Mouse (Mus musculus): ENCODE data around the gene Cuta. TPM values are rescaled to one million over a fixed set of nuclear protein-coding genes. Genes with fewer than 3 reads are reported as not detected.
"Not testable (repeated sequence)": the region's sequence is repeated elsewhere in the genome, so short reads cannot be mapped to it uniquely, and the experiment has no call there.

Cuta gene
- polyA plus RNA-seq, 1 experiment: 169 TPM

GRCm38 (mm10) chr17:26918343-26918742 lies 21.0 kb downstream of the Cuta start:
- peak overlapping the region; percentile 77 for H3K4me2 ChIP-seq (ENCODE audit: low read depth)
- peak overlapping the region; percentile 52 for H3K4me3 ChIP-seq
- H3K79me2 ChIP-seq (ENCODE audit: control insufficient read depth, insufficient read depth): peaks cover 30% of the 10 kb centered on the region
- H3K27me3 ChIP-seq (ENCODE audit: control insufficient read depth, insufficient read depth, insufficient read length): no peaks in the 10 kb centered on the region
- no peak overlapping the region for H3ac ChIP-seq (ENCODE audit: control insufficient read depth, insufficient read length)
- no peak for TF ChIP-seq CEBPB (IDR thresholded peaks at IDR 0.05; ENCODE audit: insufficient read depth, poor library complexity, severe bottlenecking)
- no peak for TF ChIP-seq SRF (IDR thresholded peaks at IDR 0.05; ENCODE audit: control insufficient read depth, insufficient read length, low read depth)
- TF ChIP-seq USF1 (IDR thresholded peaks at IDR 0.05; ENCODE audit: low read depth): no peak
- TF ChIP-seq MAX (IDR thresholded peaks at IDR 0.05; ENCODE audit: low read depth): no peak
- no peak for TF ChIP-seq POLR2AphosphoS2 (IDR thresholded peaks at IDR 0.05; ENCODE audit: insufficient read length, low read depth)
- H3K36me3 ChIP-seq (ENCODE audit: control insufficient read depth, insufficient read depth): no peaks in the 10 kb centered on the region

GRCm38 (mm10) chr17:26917560-26917959 lies 21.8 kb downstream of the Cuta start:
- peak overlapping the region; percentile 52 for H3K4me3 ChIP-seq
- peaks cover 30% of the 10 kb centered on the region for H3K79me2 ChIP-seq (ENCODE audit: control insufficient read depth, insufficient read depth)
- peak overlapping the region; percentile 28 for H3ac ChIP-seq (ENCODE audit: control insufficient read depth, insufficient read length)
- not testable (repeated sequence) for H3K27me3 ChIP-seq (ENCODE audit: control insufficient read depth, insufficient read depth, insufficient read length); H3K36me3 ChIP-seq (ENCODE audit: control insufficient read depth, insufficient read depth)
- peak overlapping the region; percentile 77 for H3K4me2 ChIP-seq (ENCODE audit: low read depth)

- TF ChIP-seq MAX (IDR thresholded peaks at IDR 0.05; ENCODE audit: low read depth) (peak; percentile 93), MYOD1 (IDR thresholded peaks at IDR 0.05; ENCODE audit: control insufficient read depth in 1 of 3, insufficient read length in 2 of 3, low read depth in 2 of 3) (peak in 2 of 3 experiments; percentile 19 to 25), MYOG (IDR thresholded peaks at IDR 0.05; ENCODE audit: control insufficient read depth in 1 of 3, insufficient read depth in 1 of 3, insufficient read length in 2 of 3, low read depth in 2 of 3) (peak in 1 of 3 experiments; percentile 60), TCF3 (IDR thresholded peaks at IDR 0.05; ENCODE audit: insufficient read length, low read depth) (no peak), REST (IDR thresholded peaks at IDR 0.05; ENCODE audit: insufficient read depth, insufficient read length) (no peak), SRF (IDR thresholded peaks at IDR 0.05; ENCODE audit: control insufficient read depth, insufficient read length, low read depth) (peak; percentile 57), POLR2A (IDR thresholded peaks at IDR 0.05; ENCODE audit: insufficient read length, low read depth) (peak; percentile 78), TCF12 (IDR thresholded peaks at IDR 0.05; ENCODE audit: insufficient read depth, poor library complexity, severe bottlenecking) (no peak), USF1 (IDR thresholded peaks at IDR 0.05; ENCODE audit: low read depth) (no peak), E2F4 (IDR thresholded peaks at IDR 0.05; ENCODE audit: insufficient read depth) (peak; percentile 89), CEBPB (IDR thresholded peaks at IDR 0.05; ENCODE audit: insufficient read depth, poor library complexity, severe bottlenecking) (peak; percentile 93), POLR2AphosphoS2 (IDR thresholded peaks at IDR 0.05; ENCODE audit: insufficient read length, low read depth) (peak; percentile 72)
Measured at GRCm38 (mm10) chr17:26916711-26917482, 22.5 kb downstream of the Cuta start, which contains the start of gene Kifc5b. Gene Kifc5b (plus strand): TSS chr17:26917091.

GRCm38 (mm10) chr17:26915248-26915647 lies 24.1 kb downstream of the Cuta start:
- Histone ChIP-seq H3K36me3 (ENCODE audit: control insufficient read depth, insufficient read depth) (no peaks in the 10 kb centered on the region), H3ac (ENCODE audit: control insufficient read depth, insufficient read length) (no peak overlapping the region), H3K4me3 (no peak overlapping the region), H3K79me2 (ENCODE audit: control insufficient read depth, insufficient read depth) (peaks cover 30% of the 10 kb centered on the region), H3K27me3 (ENCODE audit: control insufficient read depth, insufficient read depth, insufficient read length) (no peaks in the 10 kb centered on the region), H3K4me2 (ENCODE audit: low read depth) (peak overlapping the region; percentile 49)
- TF ChIP-seq MYOD1 (IDR thresholded peaks at IDR 0.05; ENCODE audit: control insufficient read depth in 1 of 3, insufficient read length in 2 of 3, low read depth in 2 of 3) (peak in 2 of 3 experiments; percentile 7 to 67), MAX (IDR thresholded peaks at IDR 0.05; ENCODE audit: low read depth) (no peak), MYOG (IDR thresholded peaks at IDR 0.05; ENCODE audit: control insufficient read depth in 1 of 3, insufficient read depth in 1 of 3, insufficient read length in 2 of 3, low read depth in 2 of 3) (peak; percentile 7 to 84 (median 67)), TCF12 (IDR thresholded peaks at IDR 0.05; ENCODE audit: insufficient read depth, poor library complexity, severe bottlenecking) (peak; percentile 14), E2F4 (IDR thresholded peaks at IDR 0.05; ENCODE audit: insufficient read depth) (no peak)

More at GRCm38 (mm10) chr17:26916711-26917482, 22.5 kb downstream of the Cuta start, which contains the start of gene Kifc5b:
- Histone ChIP-seq H3K36me3 (ENCODE audit: control insufficient read depth, insufficient read depth) (no peaks in the 10 kb centered on the region), H3K4me2 (ENCODE audit: low read depth) (peak within 1 kb of the TSS; percentile 85), H3K27me3 (ENCODE audit: control insufficient read depth, insufficient read depth, insufficient read length) (no peaks in the 10 kb centered on the region), H3K79me2 (ENCODE audit: control insufficient read depth, insufficient read depth) (peaks cover 30% of the 10 kb centered on the region), H3K4me3 (peak within 1 kb of the TSS; percentile 52), H3ac (ENCODE audit: control insufficient read depth, insufficient read length) (peak within 1 kb of the TSS; percentile 28)

- not testable (repeated sequence) for H3K27me3 ChIP-seq (ENCODE audit: control insufficient read depth, insufficient read depth, insufficient read length); H3ac ChIP-seq (ENCODE audit: control insufficient read depth, insufficient read length); H3K4me3 ChIP-seq; H3K36me3 ChIP-seq (ENCODE audit: control insufficient read depth, insufficient read depth); H3K79me2 ChIP-seq (ENCODE audit: control insufficient read depth, insufficient read depth); H3K4me2 ChIP-seq (ENCODE audit: low read depth)
Measured at GRCm38 (mm10) chr17:26907506-26907905, 31.9 kb downstream of the Cuta start.
